Mouse (Mus musculus) MEL (cell line): Measurements from ENCODE around the gene Osgep. TPM values are rescaled to one million over a fixed set of nuclear protein-coding genes. Genes with fewer than 3 reads are reported as not detected.

Source experiments
- DNase-seq: peaks from one replicate; pipeline ENCODE4 v3.0.0; 2011; ENCODE audit warnings: low read depth, low spot score
- H3K27ac ChIP-seq: 2 replicates; pipeline ENCODE4 v1.5.1; 2012; ENCODE audit warnings: low read depth, mild to moderate bottlenecking, control low read depth, low read length, moderate library complexity; ENCODE audit not compliant: control insufficient read depth
- H3K27me3 ChIP-seq, 2 experiments: fragments of 150-350 bp in 1 of 2; sonication (generic) in 1 of 2; 2 replicates each; pipeline ENCODE4 v1.6.1; 2012; ENCODE audit warnings: low read length in 2 of 2, mild to moderate bottlenecking in 2 of 2, improper control_type of control experiment in 1 of 2, moderate library complexity in 1 of 2; ENCODE audit not compliant: insufficient read depth in 2 of 2, control insufficient read depth in 1 of 2
- H3K36me3 ChIP-seq, 2 experiments: 2 replicates each; pipeline ENCODE4 v1.6.1; 2012 to 2014; ENCODE audit warnings: low read length in 2 of 2, improper control_type of control experiment in 1 of 2, inconsistent platforms in 1 of 2, mild to moderate bottlenecking in 1 of 2; ENCODE audit not compliant: insufficient read depth in 2 of 2, control insufficient read depth in 1 of 2
- H3K4me1 ChIP-seq, 2 experiments: fragments of 150-350 bp in 1 of 2; sonication (generic) in 1 of 2; 2 replicates each; pipeline ENCODE4 v1.6.1; 2012; ENCODE audit warnings: low read length in 2 of 2, improper control_type of control experiment in 1 of 2, mild to moderate bottlenecking in 1 of 2; ENCODE audit not compliant: insufficient read depth in 2 of 2, control insufficient read depth in 1 of 2
- H3K4me3 ChIP-seq, 2 experiments: fragments of 150-350 bp in 1 of 2; sonication (generic) in 1 of 2; 2 replicates each; pipeline ENCODE4 v1.5.1; 2012; ENCODE audit warnings: low read depth in 2 of 2, low read length in 2 of 2, mild to moderate bottlenecking in 2 of 2, moderate library complexity in 2 of 2, control low read depth in 1 of 2, improper control_type of control experiment in 1 of 2; ENCODE audit not compliant: control insufficient read depth in 1 of 2, insufficient read depth in 1 of 2
- H3K79me2 ChIP-seq: 2 replicates; pipeline ENCODE4 v1.6.1; 2012; ENCODE audit warnings: mild to moderate bottlenecking, low read length, moderate library complexity; ENCODE audit not compliant: control insufficient read depth, poor library complexity, insufficient read depth
- H3K9ac ChIP-seq: 2 replicates; pipeline ENCODE4 v1.6.1; 2012; ENCODE audit warnings: low read depth, mild to moderate bottlenecking, control low read depth, low read length, moderate library complexity; ENCODE audit not compliant: control insufficient read depth, poor library complexity, severe bottlenecking
- H3K9me3 ChIP-seq: fragments of 150-350 bp; sonication (generic); replicated peaks from 2 replicates; pipeline ENCODE4 v1.6.1; 2012; ENCODE audit warnings: mild to moderate bottlenecking, low read length, improper control_type of control experiment, moderate library complexity; ENCODE audit not compliant: insufficient read depth
- CHD2 ChIP-seq: IDR thresholded peaks from 2 replicates; pipeline ENCODE4 v1.6.1; 2011; ENCODE audit warnings: low read length, improper control_type of control experiment
- ELF1 ChIP-seq: IDR thresholded peaks from 2 replicates; pipeline ENCODE4 v1.6.1; 2014; ENCODE audit warnings: low read depth, mild to moderate bottlenecking, inconsistent platforms, low read length, improper control_type of control experiment, moderate library complexity
- EP300 ChIP-seq, 2 experiments: IDR thresholded peaks; 2 replicates each; pipeline ENCODE4 v1.6.1; 2011; ENCODE audit warnings: improper control_type of control experiment in 2 of 2, low read length in 2 of 2, low read depth in 1 of 2, mild to moderate bottlenecking in 1 of 2
- GABPA ChIP-seq: IDR thresholded peaks from 2 replicates; pipeline ENCODE4 v1.6.1; 2012; ENCODE audit warnings: low read depth, mild to moderate bottlenecking, inconsistent platforms, low read length, improper control_type of control experiment, moderate library complexity
- GATA1 ChIP-seq: IDR thresholded peaks from 2 replicates; pipeline ENCODE4 v1.6.1; 2011; ENCODE audit warnings: low read depth, low read length, improper control_type of control experiment
- MAX ChIP-seq: IDR thresholded peaks from 2 replicates; pipeline ENCODE4 v1.6.1; 2011; ENCODE audit warnings: low read length, improper control_type of control experiment
- MAZ ChIP-seq: IDR thresholded peaks from 2 replicates; pipeline ENCODE4 v1.6.1; 2012; ENCODE audit warnings: low read depth, mild to moderate bottlenecking, inconsistent platforms, low read length, improper control_type of control experiment
- MXI1 ChIP-seq: IDR thresholded peaks from 2 replicates; pipeline ENCODE4 v1.6.1; 2011; ENCODE audit warnings: mild to moderate bottlenecking, low read depth, low read length, improper control_type of control experiment
- MYB ChIP-seq: IDR thresholded peaks from 2 replicates; pipeline ENCODE4 v1.6.1; 2011; ENCODE audit warnings: mild to moderate bottlenecking, low read depth, low read length, improper control_type of control experiment
- NELFE ChIP-seq: IDR thresholded peaks from 2 replicates; pipeline ENCODE4 v1.6.1; 2011; ENCODE audit warnings: low read depth, low read length, improper control_type of control experiment
- NRF1 ChIP-seq: IDR thresholded peaks from 2 replicates; pipeline ENCODE4 v1.6.1; 2014; ENCODE audit warnings: low read depth, mild to moderate bottlenecking, inconsistent platforms, low read length, improper control_type of control experiment, moderate library complexity; ENCODE audit not compliant: poor library complexity, insufficient read depth, severe bottlenecking
- POLR2A ChIP-seq, 2 experiments: IDR thresholded peaks; 2 replicates each; pipeline ENCODE4 v1.6.1; 2011 to 2012; ENCODE audit warnings: low read length in 2 of 2, mild to moderate bottlenecking in 2 of 2, control low read depth in 1 of 2, improper control_type of control experiment in 1 of 2, low read depth in 1 of 2, moderate library complexity in 1 of 2; ENCODE audit not compliant: control insufficient read depth in 1 of 2, insufficient read depth in 1 of 2, poor library complexity in 1 of 2
- POLR2AphosphoS2 ChIP-seq: IDR thresholded peaks from 2 replicates; pipeline ENCODE4 v1.6.1; 2011; ENCODE audit warnings: low read length, improper control_type of control experiment
- POLR2AphosphoS5 ChIP-seq: IDR thresholded peaks from 2 replicates; pipeline ENCODE4 v1.6.1; 2012; ENCODE audit warnings: low read depth, borderline replicate concordance, mild to moderate bottlenecking, inconsistent platforms, low read length, moderate library complexity, mixed read lengths
- RAD21 ChIP-seq: IDR thresholded peaks from 2 replicates; pipeline ENCODE4 v1.6.1; 2011; ENCODE audit warnings: mild to moderate bottlenecking, low read depth, low read length, improper control_type of control experiment
- RCOR1 ChIP-seq: IDR thresholded peaks from 2 replicates; pipeline ENCODE4 v1.6.1; 2012; ENCODE audit warnings: low read depth, mild to moderate bottlenecking, inconsistent platforms, low read length, improper control_type of control experiment
- SIN3A ChIP-seq: IDR thresholded peaks from 2 replicates; pipeline ENCODE4 v1.6.1; 2012; ENCODE audit warnings: low read length, improper control_type of control experiment, inconsistent platforms
- SMC3 ChIP-seq: IDR thresholded peaks from 2 replicates; pipeline ENCODE4 v1.6.1; 2011; ENCODE audit warnings: low read depth, low read length, improper control_type of control experiment
- TAL1 ChIP-seq: IDR thresholded peaks from 2 replicates; pipeline ENCODE4 v1.6.1; 2012; ENCODE audit warnings: mild to moderate bottlenecking, inconsistent platforms, low read length, moderate library complexity, mixed read lengths
- TBP ChIP-seq: IDR thresholded peaks from 2 replicates; pipeline ENCODE4 v1.8.0; 2011; ENCODE audit warnings: low read depth, low read length, improper control_type of control experiment
- UBTF ChIP-seq: IDR thresholded peaks from 2 replicates; pipeline ENCODE4 v1.6.1; 2012; ENCODE audit warnings: low read depth, mild to moderate bottlenecking, inconsistent platforms, low read length, improper control_type of control experiment, moderate library complexity, borderline replicate concordance; ENCODE audit not compliant: insufficient read depth
- USF1 ChIP-seq: IDR thresholded peaks from 2 replicates; pipeline ENCODE4 v1.6.1; 2014; ENCODE audit warnings: low read depth, mild to moderate bottlenecking, inconsistent platforms, low read length, improper control_type of control experiment, moderate library complexity
- USF2 ChIP-seq, 2 experiments: IDR thresholded peaks; 2 replicates each; pipeline ENCODE4 v1.6.1; 2011 to 2012; ENCODE audit warnings: improper control_type of control experiment in 2 of 2, low read length in 2 of 2, borderline replicate concordance in 1 of 2, inconsistent platforms in 1 of 2, low read depth in 1 of 2, mild to moderate bottlenecking in 1 of 2; ENCODE audit not compliant: insufficient read depth in 1 of 2
- ZC3H11A ChIP-seq: IDR thresholded peaks from 2 replicates; pipeline ENCODE4 v1.6.1; 2012; ENCODE audit warnings: low read depth, mild to moderate bottlenecking, inconsistent platforms, low read length, improper control_type of control experiment
- ZKSCAN1 ChIP-seq: IDR thresholded peaks from 2 replicates; pipeline ENCODE4 v1.6.1; 2012; ENCODE audit warnings: low read depth, mild to moderate bottlenecking, inconsistent platforms, low read length, improper control_type of control experiment, moderate library complexity
- ZMIZ1 ChIP-seq: IDR thresholded peaks from 2 replicates; pipeline ENCODE4 v1.6.1; 2012; ENCODE audit warnings: low read depth, mild to moderate bottlenecking, inconsistent platforms, low read length, improper control_type of control experiment, moderate library complexity
- ZNF384 ChIP-seq: IDR thresholded peaks from 2 replicates; pipeline ENCODE4 v1.6.1; 2012; ENCODE audit warnings: low read depth, mild to moderate bottlenecking, inconsistent platforms, low read length, improper control_type of control experiment
- polyA plus RNA-seq, 2 experiments: library from polyadenylated mRNA; stranded (reverse) in 1 of 2; unstranded in 1 of 2; fragments of >175 nt in 1 of 2; fragments of >200 nt in 1 of 2; gene quantifications; 2 replicates each; pipeline versions ENCODE4 v1.2.1 to v1.2.4; 2012; ENCODE audit warnings: low replicate concordance in 2 of 2, low read depth in 1 of 2; ENCODE audit not compliant: insufficient read length in 2 of 2, insufficient read depth in 1 of 2, missing spikeins in 1 of 2
- total RNA-seq: library from RNA; depleted of rRNA; stranded (reverse); fragments of 300-350 nt; gene quantifications from 2 replicates; pipeline ENCODE4 v1.2.3, GENCODE M21; 2012

The Osgep gene
- total and polyA plus RNA-seq, 3 experiments, result 29.6 to 45.1 TPM; not detected in 1

DNA sequence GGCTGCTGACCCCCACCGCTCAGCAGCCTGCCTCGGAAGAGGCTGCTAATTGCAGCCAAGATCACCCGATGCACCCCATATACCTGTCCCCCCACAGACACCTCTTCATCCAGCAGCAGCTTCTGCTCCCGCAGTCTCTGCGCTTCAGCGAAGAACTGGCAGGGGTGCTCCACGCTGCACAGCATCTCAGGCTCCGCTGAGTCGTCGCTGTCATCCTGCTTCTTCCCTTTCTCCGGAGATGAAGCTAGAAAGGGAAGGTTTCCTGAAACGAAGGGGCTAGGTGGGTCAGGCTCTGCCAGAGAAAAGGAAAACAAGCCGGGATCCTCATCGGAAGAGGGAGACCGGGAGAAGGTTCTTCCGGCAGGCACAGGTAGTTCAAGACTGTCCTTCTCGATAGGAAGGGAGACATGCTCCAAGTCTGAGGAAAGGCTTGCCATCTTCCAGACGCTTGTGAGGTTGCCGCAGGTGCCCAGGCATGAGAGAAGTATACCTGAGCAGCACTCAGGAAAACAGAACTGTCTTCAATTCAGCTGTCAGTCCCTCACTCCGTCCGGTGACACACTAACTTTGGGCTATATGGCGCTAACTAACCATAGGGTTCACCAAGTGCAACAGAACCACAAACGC lies 27.8 kb downstream of the Osgep start:
- Histone ChIP-seq H3K4me3 (no peak overlapping the region), H3K79me2 (no peaks in the 10 kb centered on the region), H3K4me1 (peaks cover 0 to 6% of the 10 kb centered on the region in 2 experiments; a peak in 2 of 4 replicates), H3K27me3 (no peaks in the 10 kb centered on the region; a peak in 2 of 4 replicates), H3K9ac (no peak overlapping the region), H3K36me3 (no peaks in the 10 kb centered on the region), H3K9me3 (no peaks in the 10 kb centered on the region), H3K27ac (no peak overlapping the region)
- TF ChIP-seq MAZ (no peak), MAX (no peak), ELF1 (no peak), CHD2 (no peak), MXI1 (no peak), USF2 (IDR thresholded peaks at IDR 0.05; ENCODE audit: borderline replicate concordance in 1 of 2, insufficient read depth in 1 of 2, low read depth in 1 of 2, low read length in 2 of 2) (no peak), SIN3A (no peak), ZC3H11A (no peak), POLR2A (IDR thresholded peaks at IDR 0.05; ENCODE audit: control insufficient read depth in 1 of 2, insufficient read depth in 1 of 2, low read depth in 1 of 2, low read length in 2 of 2, poor library complexity in 1 of 2) (no peak), GABPA (no peak), ZNF384 (no peak), ZKSCAN1 (no peak), SMC3 (no peak), TAL1 (no peak), USF1 (no peak), POLR2AphosphoS2 (no peak), RCOR1 (no peak), TBP (no peak), MYB (no peak), POLR2AphosphoS5 (no peak)
- no peak for DNase-seq

GRCm38 (mm10) chr14:50895985-50896746 lies 28.5 kb downstream of the Osgep start:
- Histone ChIP-seq H3K27ac (no peak overlapping the region), H3K4me1 (peaks cover 0 to 6% of the 10 kb centered on the region in 2 experiments; a peak in 2 of 4 replicates), H3K27me3 (no peaks in the 10 kb centered on the region; a peak in 2 of 4 replicates), H3K4me3 (no peak overlapping the region), H3K9ac (no peak overlapping the region), H3K36me3 (no peaks in the 10 kb centered on the region), H3K9me3 (no peaks in the 10 kb centered on the region), H3K79me2 (no peaks in the 10 kb centered on the region)
- TF ChIP-seq MAZ (no peak), POLR2A (IDR thresholded peaks at IDR 0.05; ENCODE audit: control insufficient read depth in 1 of 2, insufficient read depth in 1 of 2, low read depth in 1 of 2, low read length in 2 of 2, poor library complexity in 1 of 2) (no peak), UBTF (no peak), GATA1 (no peak), ZC3H11A (no peak), NRF1 (no peak), RAD21 (no peak), NELFE (no peak), ZMIZ1 (no peak), EP300 (IDR thresholded peaks at IDR 0.05; ENCODE audit: low read depth in 1 of 2, low read length in 2 of 2) (no peak)
- DNase-seq, result no peak
